Mouse (Mus musculus): ENCODE results near the gene Fam155a.

DNA sequence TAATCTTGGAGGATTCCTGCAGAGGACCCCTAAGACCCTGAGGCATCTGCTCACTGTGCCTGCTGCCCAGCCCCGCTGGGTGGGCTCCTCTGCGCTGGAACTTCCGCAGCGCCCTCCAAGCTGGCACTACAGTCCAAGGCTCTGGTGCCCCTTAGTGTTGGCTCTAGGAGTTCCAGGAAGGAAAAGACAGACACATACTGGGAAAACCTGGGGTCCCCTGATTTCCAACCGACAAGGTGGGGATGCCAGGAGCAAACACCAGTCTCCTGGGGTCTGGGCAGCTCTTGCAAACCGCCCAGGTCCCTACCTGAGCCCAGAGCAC is 1.5 kb upstream of the Fam155a start:
- 0 out of 2 replicates have a peak, but pooled peaks have one; percentile 5 for TF ChIP-seq CTCF (IDR thresholded peaks at IDR 0.05; ENCODE audit: low read depth)
- no peak for TF ChIP-seq EP300 (IDR thresholded peaks at IDR 0.05; ENCODE audit: low read depth)

Data from heart, postnatal 0 days (tissue).